Comparison of ENCODE assay signal across 23 mouse cellular contexts in genomic region chr6:52152226-52153193, GRCm38 (mm10). TPM values are rescaled to one million over a fixed set of nuclear protein-coding genes. Genes with fewer than 3 reads are reported as not detected.
DNase-seq lines count a peak whose midpoint lies in the region; ATAC-seq and TF ChIP-seq lines count a peak whose summit lies in the region.
"Had no signal": no experiment of that assay in that cellular context is flagged by ENCODE, and none has a peak within 500 bp of the region (broad histone marks: within the 10 kb centered on the region; RNA-seq: fewer than 3 reads in every experiment).

No protein-coding gene starts in this region.

- no peak overlapping the region for H3K4me3 ChIP-seq in lung, embryonic 14.5 days (ENCODE audit: low read depth, low read length)
- no peak overlapping the region for H3K4me3 ChIP-seq in kidney, embryonic 15.5 days (replicated peaks)
- H3K4me3 ChIP-seq: heart, adult 2 months; limb, embryonic 12.5 days; midbrain, embryonic 13.5 days had no signal

- no peak overlapping the region for H3K27ac ChIP-seq in lung, embryonic 14.5 days (ENCODE audit: low read depth)
- H3K27ac ChIP-seq in kidney, embryonic 15.5 days: no peak overlapping the region
- H3K27ac ChIP-seq: heart, adult 2 months; limb, embryonic 12.5 days; midbrain, embryonic 13.5 days had no signal

- TF ChIP-seq CTCF in lung, embryonic 14.5 days (IDR thresholded peaks at IDR 0.05; ENCODE audit: low read depth): no peak

- H3K36me3 ChIP-seq in lung, embryonic 14.5 days (ENCODE audit: insufficient read depth): no peaks in the 10 kb centered on the region
- H3K36me3 ChIP-seq in kidney, embryonic 15.5 days: no peaks in the 10 kb centered on the region
- H3K36me3 ChIP-seq: limb, embryonic 12.5 days; midbrain, embryonic 13.5 days had no signal

- no peaks in the 10 kb centered on the region for H3K4me1 ChIP-seq in lung, embryonic 14.5 days (ENCODE audit: insufficient read depth)
- H3K4me1 ChIP-seq in kidney, embryonic 15.5 days: peaks cover 26% of the 10 kb centered on the region
- H3K4me1 ChIP-seq: midbrain, embryonic 13.5 days had no signal

- H3K4me2 ChIP-seq in lung, embryonic 14.5 days: no peak overlapping the region
- no peak overlapping the region for H3K4me2 ChIP-seq in kidney, embryonic 15.5 days
- H3K4me2 ChIP-seq: limb, embryonic 12.5 days; liver, embryonic 11.5 days; midbrain, embryonic 13.5 days had no signal

- peaks cover 42% of the 10 kb centered on the region for H3K27me3 ChIP-seq in lung, embryonic 14.5 days (ENCODE audit: insufficient read depth, low read length)
- peaks cover 79% of the 10 kb centered on the region for H3K27me3 ChIP-seq in kidney, embryonic 15.5 days

- no peaks in the 10 kb centered on the region for H3K9me3 ChIP-seq in lung, embryonic 14.5 days (ENCODE audit: low read depth, low read length)
- no peaks in the 10 kb centered on the region for H3K9me3 ChIP-seq in kidney, embryonic 15.5 days (replicated peaks)
- H3K9me3 ChIP-seq: limb, embryonic 12.5 days; midbrain, embryonic 13.5 days had no signal

- no peak overlapping the region for H3K9ac ChIP-seq in lung, embryonic 14.5 days
- H3K9ac ChIP-seq in kidney, embryonic 15.5 days: no peak overlapping the region
- H3K9ac ChIP-seq: limb, embryonic 12.5 days; liver, postnatal 0 days; midbrain, embryonic 13.5 days had no signal

- no peak for ATAC-seq in lung, embryonic 14.5 days (ENCODE audit: insufficient read depth)
- ATAC-seq in kidney, embryonic 15.5 days (replicated peaks; ENCODE audit: low FRiP score): no peak
- ATAC-seq: forebrain, embryonic 16.5 days; liver, postnatal 0 days; midbrain, embryonic 13.5 days had no signal

- DNase-seq in heart, adult 11 months: peak; percentile 62
- no peak for DNase-seq in heart, adult 9 months (ENCODE audit: low spot score in 2 of 2)
- DNase-seq in lung, embryonic 14.5 days: peak; percentile 11
- no peak for DNase-seq in lung, postnatal 25 days (ENCODE audit: low spot score)
- DNase-seq in embryo, embryonic 9.5 days (ENCODE audit: extremely low spot score): peak; percentile 59
- DNase-seq in retina, embryonic 14.5 days (ENCODE audit: low spot score): peak; percentile 38
- DNase-seq: adrenal gland, postnatal 36 days; cerebellum, adult 11 months; gastrocnemius, postnatal 14 days; heart, adult 2 months; kidney, adult 2 months; kidney, postnatal 14 days; liver, postnatal 0 days; lung, postnatal 10 days; right cerebral cortex, postnatal 14 days; thymus, postnatal 14 days had no signal

- WGBS in lung, embryonic 14.5 days: 30% methylated on average over 16 of the region's 16 CpGs
- WGBS in kidney, embryonic 15.5 days: 42% methylated on average over 16 of the region's 16 CpGs

RNA-seq across cellular contexts. Expression of gene Hoxa1, which starts 5.6 kb away (rescaled TPM):
- polyA plus RNA-seq in lung, embryonic 14.5 days (2014; fragmentation: Nextera tagmentation; extraction: Ambion mirVana): 1.8 and 1.9 TPM in 2 replicates
- polyA plus RNA-seq in kidney, embryonic 15.5 days (2015; fragmentation: Nextera tagmentation; extraction: Ambion mirVana): 0.64 and 0.81 TPM in 2 replicates
- polyA plus RNA-seq: forebrain, embryonic 16.5 days had no signal

RNA-seq across cellular contexts. Expression of gene Hoxa2, which starts 12.1 kb away (rescaled TPM):
- polyA plus RNA-seq in lung, embryonic 14.5 days (2014; fragmentation: Nextera tagmentation; extraction: Ambion mirVana): 14.4 and 15.2 TPM in 2 replicates
- polyA plus RNA-seq in kidney, embryonic 15.5 days (2015; fragmentation: Nextera tagmentation; extraction: Ambion mirVana): 2.2 and 3.6 TPM in 2 replicates
- polyA plus RNA-seq: forebrain, embryonic 16.5 days; midbrain, embryonic 13.5 days had no signal

RNA-seq across cellular contexts. Expression of gene 5730596B20Rik, which starts 24.8 kb away (rescaled TPM):
- polyA plus RNA-seq in lung, embryonic 14.5 days (2014; fragmentation: Nextera tagmentation; extraction: Ambion mirVana): 2.3 and 2.6 TPM in 2 replicates
- polyA plus RNA-seq in kidney, embryonic 15.5 days (2015; fragmentation: Nextera tagmentation; extraction: Ambion mirVana): 2.1 and 2.4 TPM in 2 replicates
- polyA plus RNA-seq: forebrain, embryonic 16.5 days; heart, adult 2 months; heart, embryonic 14.5 days; liver, postnatal 0 days; midbrain, embryonic 13.5 days; testis, adult 2 months had no signal

RNA-seq across cellular contexts. Expression of gene Hoxa4, which starts 39.0 kb away (rescaled TPM):
- polyA plus RNA-seq in lung, embryonic 14.5 days (2014; fragmentation: Nextera tagmentation; extraction: Ambion mirVana): 7.0 and 7.7 TPM in 2 replicates
- polyA plus RNA-seq in kidney, embryonic 15.5 days (2015; fragmentation: Nextera tagmentation; extraction: Ambion mirVana): 1.5 and 1.8 TPM in 2 replicates
- polyA plus RNA-seq: forebrain, embryonic 16.5 days; midbrain, embryonic 13.5 days had no signal

RNA-seq across cellular contexts. Expression of gene Hoxa5, which starts 51.9 kb away (rescaled TPM):
- 58.3 and 58.5 TPM in 2 replicates for polyA plus RNA-seq in lung, embryonic 14.5 days (2014; fragmentation: Nextera tagmentation; extraction: Ambion mirVana)
- polyA plus RNA-seq in kidney, embryonic 15.5 days (2015; fragmentation: Nextera tagmentation; extraction: Ambion mirVana): 11.0 and 11.5 TPM in 2 replicates
- polyA plus RNA-seq: forebrain, embryonic 16.5 days had no signal

Comparison
In these comparisons a context has a peak if more than half of its experiments do, and no peak if none do; other contexts are left out.
1. DNase-seq: peak in heart, adult 11 months (single experiment), lung, embryonic 14.5 days (single experiment), embryo, embryonic 9.5 days (single experiment) and retina, embryonic 14.5 days (single experiment); none in heart, adult 9 months (0 of 2) and lung, postnatal 25 days (single experiment).